Mouse (Mus musculus) E14TG2a.4 (cell line): ENCODE data around the gene Stil.
A peak's percentile ranks its signal among the peaks of the same experiment; 100 is the strongest.

ENCODE experiments used
- CTCF ChIP-seq: conservative IDR thresholded peaks from 2 replicates; pipeline ENCODE4 v1.5.1; 2014; ENCODE audit warnings: low read length
- NANOG ChIP-seq: IDR thresholded peaks from 2 replicates; pipeline ENCODE4 v1.6.1; 2014; ENCODE audit warnings: borderline replicate concordance, low read length, mixed read lengths

DNA sequence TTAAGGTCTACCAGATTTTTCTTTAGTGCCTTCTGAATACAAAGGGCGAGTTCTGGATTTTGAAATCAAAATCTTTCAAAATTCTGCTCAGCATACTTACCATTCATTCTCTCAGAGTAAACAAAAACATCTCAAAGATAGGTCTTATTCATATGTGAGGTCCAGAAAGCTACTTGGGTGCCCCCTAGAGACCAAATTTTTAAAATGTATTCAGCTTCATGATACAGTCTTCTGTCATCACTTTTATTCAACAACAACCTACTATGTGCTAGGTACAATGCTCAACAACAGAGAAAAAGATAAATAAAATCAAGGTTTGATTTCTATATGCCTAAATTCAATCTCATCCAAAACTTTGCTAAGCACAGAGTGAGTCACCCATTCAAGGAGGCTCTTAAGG lies 16.9 kb upstream of the Stil start:
- TF ChIP-seq CTCF (peak; percentile 42), NANOG (no peak)
